Mouse (Mus musculus) spleen, adult 2 months (tissue): Measurements from ENCODE around the gene Gpx2.

ENCODE experiments used
- CTCF ChIP-seq: fragments of 200-500 bp; IDR thresholded peaks from 2 replicates; pipeline ENCODE4 v1.5.1; 2011; ENCODE audit warnings: mild to moderate bottlenecking, inconsistent platforms; ENCODE audit not compliant: insufficient read depth, insufficient read length, insufficient replicate concordance; ENCODE audit errors: extremely low read depth
- POLR2A ChIP-seq: fragments of 200-500 bp; IDR thresholded peaks from 2 replicates; pipeline ENCODE4 v1.6.1; 2011; ENCODE audit warnings: low read depth, low read length, inconsistent platforms

DNA sequence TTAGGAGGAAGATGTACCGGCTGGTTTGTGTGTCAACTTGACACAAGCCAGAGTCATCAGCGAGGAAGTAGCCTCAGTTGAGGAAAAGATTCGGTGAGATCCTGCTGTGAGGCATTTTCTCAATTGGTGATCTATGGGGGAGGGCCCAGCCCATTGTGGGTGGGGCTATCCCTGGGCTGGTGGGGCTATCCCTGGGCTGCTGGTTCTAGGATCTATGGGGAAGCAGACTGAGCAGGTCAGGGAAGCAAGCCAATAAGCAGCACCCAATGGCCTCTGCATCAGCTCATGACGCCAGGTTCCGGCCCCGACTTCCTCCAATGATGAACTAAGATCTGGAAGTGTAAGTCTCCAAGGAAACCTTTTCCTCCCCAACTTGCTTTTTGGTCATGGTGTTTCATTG is 44.7 kb upstream of the Gpx2 start:
- TF ChIP-seq CTCF (no peak), POLR2A (no peak)
